Mouse (Mus musculus): Measurements from ENCODE around the gene 2210408I21Rik. TPM values are rescaled to one million over a fixed set of nuclear protein-coding genes. Genes with fewer than 3 reads are reported as not detected.

Gene 2210408I21Rik
- total RNA-seq, 1 experiment from 2014 or later: 9.9 TPM

DNA sequence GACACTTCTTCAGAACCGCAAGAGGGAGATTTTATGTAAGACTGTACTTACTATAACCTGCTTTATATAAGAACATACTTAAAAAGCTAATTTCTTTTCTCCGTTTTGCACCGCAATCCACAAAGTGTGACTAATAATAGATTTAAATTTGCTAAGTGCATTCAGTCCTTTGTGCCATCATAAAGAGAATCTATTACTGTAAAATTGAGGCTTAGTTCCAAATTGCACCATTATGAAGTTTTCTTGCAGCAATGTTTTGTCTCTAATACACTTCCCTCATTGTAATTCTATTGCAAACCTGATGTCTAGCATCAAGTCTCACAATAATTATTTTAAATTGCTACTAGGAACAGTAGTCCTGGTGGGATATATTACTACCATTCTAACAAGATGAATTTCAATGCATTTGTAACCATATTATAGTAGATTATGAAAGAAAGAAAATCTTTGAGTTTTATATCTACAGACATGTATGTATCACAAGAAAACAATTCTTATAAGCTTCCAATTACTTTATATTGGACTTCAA is 334.8 kb downstream of the 2210408I21Rik start:
- no peak for ATAC-seq (replicated peaks; ENCODE audit: low read depth, poor library complexity, severe bottlenecking)

DNA sequence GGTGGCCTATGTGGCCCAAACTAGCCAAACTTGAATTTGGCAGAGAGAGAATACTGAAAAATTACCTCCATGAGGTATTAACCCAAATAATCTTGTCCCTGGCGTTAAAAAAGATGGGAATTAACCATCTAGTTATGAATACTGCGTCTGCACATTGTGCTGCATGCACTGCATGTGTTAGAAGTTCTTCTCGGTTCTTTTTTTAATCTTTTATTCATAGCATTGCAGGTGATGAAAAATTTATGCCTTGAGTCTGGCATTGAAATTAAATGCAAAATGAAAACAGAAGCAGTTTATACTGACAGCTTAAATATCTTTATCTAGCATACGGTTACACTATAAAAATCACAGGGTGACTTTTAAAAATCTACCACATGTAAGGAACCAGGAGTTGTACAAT is 341.1 kb downstream of the 2210408I21Rik start:
- ATAC-seq (replicated peaks; ENCODE audit: low read depth, poor library complexity, severe bottlenecking): no peak

- ATAC-seq (replicated peaks; ENCODE audit: low read depth, poor library complexity, severe bottlenecking): no peak
Measured at GRCm38 (mm10) chr13:77478425-77479119, 343.2 kb downstream of the 2210408I21Rik start.

- no peak for ATAC-seq (replicated peaks; ENCODE audit: low read depth, poor library complexity, severe bottlenecking)
Measured at GRCm38 (mm10) chr13:77489938-77490651, 354.8 kb downstream of the 2210408I21Rik start.

GRCm38 (mm10) chr13:77514046-77514445 is 378.7 kb downstream of the 2210408I21Rik start:
- ATAC-seq (replicated peaks; ENCODE audit: low read depth, poor library complexity, severe bottlenecking): no peak

DNA sequence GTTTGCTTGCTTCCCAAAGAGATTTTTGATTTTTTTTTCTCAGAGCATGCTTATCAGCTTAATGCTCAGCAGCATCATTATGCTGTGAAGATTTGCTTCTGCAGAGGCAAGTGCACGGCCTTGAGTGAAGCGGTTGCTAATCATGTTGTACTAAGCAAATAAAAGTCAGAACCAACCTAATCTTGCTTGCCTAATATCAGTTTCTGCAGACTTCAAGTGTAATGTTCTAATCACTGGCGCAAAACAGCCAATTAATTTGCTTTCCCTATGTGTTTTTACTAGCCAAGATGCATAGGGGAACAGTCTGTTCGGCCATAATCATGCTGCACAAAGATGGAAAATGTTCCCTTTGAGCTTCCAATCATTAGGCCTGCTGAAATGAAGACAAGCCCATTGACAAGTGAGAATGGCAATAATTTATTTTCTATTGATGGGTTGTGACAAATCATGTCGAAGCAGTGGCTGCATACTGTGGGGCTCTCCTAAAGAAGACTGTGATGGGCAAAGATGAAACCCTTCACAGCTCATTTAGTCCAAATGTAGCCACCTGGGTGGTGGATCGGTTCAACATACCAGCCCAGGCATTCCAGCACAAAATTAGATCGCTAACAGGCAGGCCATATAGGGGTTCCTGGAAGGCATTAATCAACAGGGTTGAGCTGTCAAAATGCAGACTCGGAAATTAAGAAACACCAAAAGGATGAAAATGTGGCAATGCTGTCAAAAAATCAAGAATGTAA is 393.8 kb downstream of the 2210408I21Rik start:
- no peak for ATAC-seq (replicated peaks; ENCODE audit: low read depth, poor library complexity, severe bottlenecking)

- ATAC-seq (replicated peaks; ENCODE audit: low read depth, poor library complexity, severe bottlenecking): no peak
Measured at GRCm38 (mm10) chr13:77529760-77530159, 394.4 kb downstream of the 2210408I21Rik start.

- no peak for ATAC-seq (replicated peaks; ENCODE audit: low read depth, poor library complexity, severe bottlenecking)
Measured at GRCm38 (mm10) chr13:77537466-77537865, 402.1 kb downstream of the 2210408I21Rik start.

GRCm38 (mm10) chr13:77547486-77548385 is 412.4 kb downstream of the 2210408I21Rik start:
- no peak for ATAC-seq (replicated peaks; ENCODE audit: low read depth, poor library complexity, severe bottlenecking)

- ATAC-seq (replicated peaks; ENCODE audit: low read depth, poor library complexity, severe bottlenecking): no peak
Measured at GRCm38 (mm10) chr13:77548386-77548695, 413.0 kb downstream of the 2210408I21Rik start.

- ATAC-seq (replicated peaks; ENCODE audit: low read depth, poor library complexity, severe bottlenecking): no peak
Measured at GRCm38 (mm10) chr13:77548750-77549149, 413.4 kb downstream of the 2210408I21Rik start.

DNA sequence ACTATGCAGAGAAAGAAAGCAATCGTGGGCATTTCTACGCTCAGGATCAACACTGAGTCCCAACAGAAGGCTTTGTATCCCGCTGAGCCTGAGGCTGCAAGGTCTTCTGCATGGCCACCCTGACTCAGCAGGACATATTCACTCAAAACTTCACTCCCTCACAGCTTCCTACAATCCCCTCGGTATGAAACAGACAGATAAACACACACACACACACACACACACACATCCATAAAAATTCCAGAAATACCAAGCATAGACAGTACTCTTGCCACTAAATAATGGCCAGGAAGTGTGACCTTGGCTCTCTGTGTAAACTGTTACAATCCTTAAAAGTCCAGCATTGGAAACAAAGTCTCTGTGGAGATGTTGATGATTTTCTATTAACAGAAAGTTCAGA is 458.7 kb downstream of the 2210408I21Rik start:
- ATAC-seq (replicated peaks; ENCODE audit: low read depth, poor library complexity, severe bottlenecking): no peak

DNA sequence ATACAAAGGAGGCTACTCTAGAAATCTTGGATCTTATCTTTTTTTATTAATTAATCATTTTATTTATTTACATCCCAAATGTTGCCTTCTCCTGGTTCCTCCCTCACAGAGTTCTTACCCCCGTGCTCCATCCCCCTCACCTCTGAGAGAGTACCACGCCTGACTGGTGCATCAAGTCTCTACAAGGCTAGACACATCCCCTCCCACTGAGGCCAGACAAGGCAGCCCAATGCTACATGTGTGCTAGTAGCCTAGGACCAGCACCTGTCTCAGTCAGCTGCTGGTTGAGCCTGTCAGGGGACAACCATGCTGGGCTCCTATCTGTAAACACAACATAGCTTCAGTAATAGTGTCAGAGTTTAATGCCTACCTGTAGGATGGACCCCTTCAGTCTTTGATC is 480.0 kb downstream of the 2210408I21Rik start:
- no peak for ATAC-seq (replicated peaks; ENCODE audit: low read depth, poor library complexity, severe bottlenecking)

Other genes starting within 250 kb of the 2210408I21Rik start
- gene Slf1, start 67 bp upstream of the 2210408I21Rik start, total RNA-seq (2017): 37.3 and 37.8 TPM in 2 replicates